Mouse (Mus musculus): Measurements from ENCODE around the gene Cd4. TPM values are rescaled to one million over a fixed set of nuclear protein-coding genes. Genes with fewer than 3 reads are reported as not detected.
"Not testable (repeated sequence)": the region's sequence is repeated elsewhere in the genome, so short reads cannot be mapped to it uniquely, and the experiment has no call there.

Gene Cd4
- polyA plus RNA-seq, 1 experiment from 2014 or later = 0.26 TPM

DNA sequence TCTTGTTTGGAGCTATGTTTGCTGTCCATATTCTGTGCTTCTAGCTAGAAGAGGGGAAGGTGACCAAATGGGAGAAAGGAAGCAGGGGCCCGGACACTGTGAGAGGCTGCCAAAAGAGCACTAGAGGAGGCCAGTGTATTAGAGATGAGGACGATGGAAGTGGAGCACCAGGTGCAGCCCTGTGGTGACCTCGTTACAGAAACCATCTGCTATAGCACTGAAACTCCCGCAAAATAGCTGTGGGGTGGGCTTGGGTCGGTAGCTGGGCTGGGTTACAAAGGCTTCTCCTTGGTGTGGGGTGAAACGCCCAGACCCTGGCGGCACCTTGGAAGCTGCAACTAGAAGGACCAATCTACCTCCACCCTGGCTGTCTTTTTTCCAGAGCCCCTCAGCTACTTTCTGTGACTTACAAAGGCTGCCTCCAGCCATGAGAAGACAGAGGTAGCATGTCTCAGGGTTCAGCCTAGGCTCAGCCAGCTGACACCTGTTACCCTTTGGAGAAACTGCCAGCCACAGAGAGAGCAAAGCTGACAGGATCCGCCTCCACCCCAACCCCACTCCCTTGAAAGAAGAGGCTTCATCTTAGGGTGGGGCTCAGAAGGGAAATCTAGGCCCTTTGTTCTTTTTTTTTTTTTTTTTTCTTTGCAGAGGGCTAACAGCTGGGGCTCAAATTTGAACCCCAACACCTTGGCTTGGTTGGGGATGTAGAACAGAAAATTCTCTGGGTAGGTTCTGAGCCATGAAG, 12.2 kb upstream of the Cd4 start:
- no peak overlapping the region for H3K4me2 ChIP-seq
- H3K4me1 ChIP-seq = peaks cover 13% of the 10 kb centered on the region
- H3K9me3 ChIP-seq (replicated peaks) = no peaks in the 10 kb centered on the region
- no peaks in the 10 kb centered on the region for H3K27me3 ChIP-seq
- no peak for ATAC-seq (replicated peaks; ENCODE audit: low FRiP score)
- no peak overlapping the region for H3K4me3 ChIP-seq (replicated peaks)
- no peaks in the 10 kb centered on the region for H3K36me3 ChIP-seq
- no peak overlapping the region for H3K27ac ChIP-seq
- WGBS = 55% methylated on average over 8 of the region's 8 CpGs
- H3K9ac ChIP-seq = no peak overlapping the region

DNA sequence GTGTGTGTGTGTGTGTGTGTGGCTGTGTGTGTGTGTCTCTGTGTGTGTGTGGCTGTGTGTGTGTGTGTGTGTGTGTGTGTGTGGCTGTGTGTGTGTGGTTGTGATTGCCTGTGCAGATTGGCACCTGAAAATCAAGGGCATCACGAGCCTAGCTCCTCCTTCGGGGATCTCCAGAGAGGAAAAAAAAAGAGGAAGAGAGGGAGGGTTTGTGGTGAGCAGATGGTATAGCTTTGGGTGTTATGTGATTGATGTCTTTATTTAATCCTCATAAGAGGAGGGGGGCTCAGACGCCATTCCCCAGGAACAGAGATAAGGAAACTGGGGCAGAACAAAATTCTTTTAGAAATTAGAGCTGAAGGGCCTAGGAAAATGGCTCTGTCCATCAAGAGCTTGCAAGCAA, 10.3 kb upstream of the Cd4 start:
- Histone ChIP-seq H3K9me3 (replicated peaks) (no peaks in the 10 kb centered on the region), H3K4me3 (replicated peaks) (no peak overlapping the region), H3K27me3 (no peaks in the 10 kb centered on the region), H3K4me1 (no peaks in the 10 kb centered on the region), H3K36me3 (no peaks in the 10 kb centered on the region), H3K4me2 (no peak overlapping the region), H3K9ac (no peak overlapping the region), H3K27ac (no peak overlapping the region)
- ATAC-seq (replicated peaks; ENCODE audit: low FRiP score) = no peak
- 52% methylated on average over 3 of the region's 3 CpGs for WGBS

GRCm38 (mm10) chr6:124894113-124894512, 6.1 kb upstream of the Cd4 start:
- 70% methylated on average over 2 of the region's 2 CpGs for WGBS
- H3K36me3 ChIP-seq; H3K4me3 ChIP-seq (replicated peaks); H3K27me3 ChIP-seq; H3K9me3 ChIP-seq (replicated peaks); H3K27ac ChIP-seq; H3K4me1 ChIP-seq; H3K9ac ChIP-seq; H3K4me2 ChIP-seq; ATAC-seq (replicated peaks; ENCODE audit: low FRiP score): not testable (repeated sequence)

GRCm38 (mm10) chr6:124890997-124891396, 3.0 kb upstream of the Cd4 start:
- ATAC-seq (replicated peaks; ENCODE audit: low FRiP score) = no peak
- 55% methylated on average over 6 of the region's 6 CpGs for WGBS
- Histone ChIP-seq H3K4me2 (no peak overlapping the region), H3K4me1 (no peaks in the 10 kb centered on the region), H3K36me3 (no peaks in the 10 kb centered on the region), H3K9me3 (replicated peaks) (no peaks in the 10 kb centered on the region), H3K9ac (no peak overlapping the region), H3K4me3 (replicated peaks) (no peak overlapping the region), H3K27me3 (no peaks in the 10 kb centered on the region), H3K27ac (no peak overlapping the region)

- Histone ChIP-seq H3K36me3 (no peaks in the 10 kb centered on the region), H3K4me1 (no peaks in the 10 kb centered on the region), H3K4me3 (replicated peaks) (no peak overlapping the region), H3K9me3 (replicated peaks) (no peaks in the 10 kb centered on the region), H3K4me2 (no peak overlapping the region), H3K27me3 (no peaks in the 10 kb centered on the region), H3K27ac (no peak overlapping the region), H3K9ac (no peak overlapping the region)
- WGBS = 86% methylated on average over 6 of the region's 6 CpGs
- no peak for ATAC-seq (replicated peaks; ENCODE audit: low FRiP score)
Measured at GRCm38 (mm10) chr6:124888555-124889125, 619 bp upstream of the Cd4 start.

DNA sequence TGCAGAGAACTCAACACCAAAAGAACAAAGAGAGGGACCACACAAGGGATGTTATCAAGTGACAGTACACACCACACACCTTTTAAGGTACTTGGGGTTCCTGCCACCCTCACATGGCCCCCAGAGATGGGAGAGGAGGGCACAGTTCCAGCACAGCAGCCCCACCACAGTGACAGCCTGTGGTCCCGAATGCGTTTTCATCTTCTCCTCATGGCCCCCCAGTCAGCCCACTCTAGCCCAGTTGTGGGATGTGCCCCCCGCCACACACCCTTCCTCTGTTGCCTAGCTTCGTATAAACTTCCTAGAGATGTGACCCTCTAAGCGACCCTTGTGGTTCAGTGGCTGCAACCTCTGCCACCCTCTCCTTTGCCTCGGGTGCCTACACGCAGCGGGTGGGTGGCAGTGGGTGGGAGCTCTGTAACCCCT, 2.1 kb downstream of the Cd4 start:
- WGBS = 90% methylated on average over 8 of the region's 8 CpGs
- Histone ChIP-seq H3K27me3 (no peaks in the 10 kb centered on the region), H3K9me3 (replicated peaks) (no peaks in the 10 kb centered on the region), H3K36me3 (no peaks in the 10 kb centered on the region), H3K27ac (no peak overlapping the region), H3K9ac (no peak overlapping the region), H3K4me3 (replicated peaks) (no peak overlapping the region), H3K4me1 (no peaks in the 10 kb centered on the region), H3K4me2 (no peak overlapping the region)
- ATAC-seq (replicated peaks; ENCODE audit: low FRiP score) = no peak

DNA sequence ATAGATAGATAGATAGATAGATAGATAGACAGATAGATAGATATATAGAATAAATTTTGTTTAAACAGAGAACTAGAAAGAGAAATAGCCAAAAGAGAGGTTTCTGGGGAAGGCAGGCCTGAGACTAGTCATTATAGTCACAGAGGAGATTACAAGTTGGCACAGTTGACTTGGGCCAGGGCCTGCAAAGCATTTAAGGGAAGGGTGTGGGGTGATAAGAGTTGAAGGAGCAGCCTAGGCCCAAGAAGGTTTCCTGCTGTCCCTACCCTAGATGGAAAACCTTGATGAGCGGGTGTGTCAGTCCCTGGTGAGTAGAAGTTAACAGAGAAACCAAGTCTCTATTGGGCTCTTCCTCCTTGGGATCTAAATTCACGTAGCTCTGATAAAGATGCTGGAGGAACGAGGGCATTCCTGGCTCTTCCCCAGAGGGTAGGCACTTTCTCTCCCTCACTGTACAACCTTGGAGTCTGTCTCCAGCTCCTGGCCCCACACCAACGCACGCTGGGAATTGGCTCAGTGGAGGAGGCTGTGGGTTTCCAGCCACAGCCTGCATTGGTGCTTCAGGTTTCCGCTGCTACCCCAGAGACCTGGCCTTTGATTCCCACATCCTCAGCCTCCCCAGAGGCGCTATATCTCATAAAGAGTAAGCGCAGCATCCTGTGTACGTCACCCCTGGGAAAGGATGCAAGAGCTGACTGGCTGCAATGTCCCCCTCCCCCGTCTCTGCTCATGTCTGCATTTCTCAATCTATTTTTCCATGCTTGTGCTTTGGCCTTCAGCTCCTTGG, 3.1 kb downstream of the Cd4 start:
- Histone ChIP-seq H3K4me3 (replicated peaks) (no peak overlapping the region), H3K27me3 (no peaks in the 10 kb centered on the region), H3K4me2 (no peak overlapping the region), H3K9ac (no peak overlapping the region), H3K9me3 (replicated peaks) (no peaks in the 10 kb centered on the region), H3K4me1 (no peaks in the 10 kb centered on the region), H3K36me3 (no peaks in the 10 kb centered on the region), H3K27ac (no peak overlapping the region)
- ATAC-seq (replicated peaks; ENCODE audit: low FRiP score) = no peak
- WGBS = 61% methylated on average over 10 of the region's 10 CpGs

DNA sequence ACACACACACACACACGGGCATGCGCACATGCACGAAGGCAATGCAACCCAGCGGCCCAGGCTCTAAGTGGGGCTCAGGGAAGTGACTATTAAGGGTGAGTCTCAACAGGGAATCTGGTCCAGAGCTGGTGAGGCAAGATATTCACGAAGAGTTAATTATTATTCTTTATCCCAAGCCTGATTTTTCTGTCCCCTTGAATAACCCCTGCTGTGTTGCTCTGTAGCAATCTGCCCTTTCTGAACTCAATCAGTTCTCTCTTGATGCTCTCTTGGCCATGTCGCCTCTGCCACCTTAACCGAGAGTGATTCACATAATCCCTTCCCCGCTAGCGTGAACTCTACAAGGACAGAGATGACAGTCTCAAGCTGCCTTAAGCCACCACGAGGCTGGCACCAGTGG, 4.7 kb downstream of the Cd4 start:
- H3K27me3 ChIP-seq = no peaks in the 10 kb centered on the region
- no peaks in the 10 kb centered on the region for H3K36me3 ChIP-seq
- 81% methylated on average over 10 of the region's 10 CpGs for whole genome bisulfite sequencing
- no peak overlapping the region for H3K4me2 ChIP-seq
- H3K4me3 ChIP-seq (replicated peaks) = no peak overlapping the region
- no peak overlapping the region for H3K9ac ChIP-seq
- H3K27ac ChIP-seq = no peak overlapping the region
- no peaks in the 10 kb centered on the region for H3K4me1 ChIP-seq
- H3K9me3 ChIP-seq (replicated peaks) = no peaks in the 10 kb centered on the region
- ATAC-seq (replicated peaks; ENCODE audit: low FRiP score) = no peak

DNA sequence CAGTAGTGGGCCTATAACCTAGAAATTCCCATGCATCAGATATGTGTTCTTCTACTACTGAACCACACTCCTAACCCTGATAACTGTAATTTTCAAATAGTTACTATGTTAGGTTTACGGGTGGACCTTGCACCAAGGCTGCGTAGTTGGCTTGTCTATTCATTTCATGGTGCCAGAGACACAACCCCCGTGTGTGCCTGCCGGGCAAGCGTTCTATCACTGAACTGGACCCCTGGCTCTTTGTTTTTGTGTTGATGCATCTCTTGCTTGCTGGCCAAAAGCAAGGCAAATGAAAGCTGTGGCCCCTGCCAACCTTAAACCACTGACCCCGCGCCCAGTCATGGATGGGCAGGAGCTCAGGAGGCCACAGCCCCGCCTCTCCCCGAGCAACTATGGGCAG, 6.2 kb downstream of the Cd4 start:
- Histone ChIP-seq H3K4me2 (no peak overlapping the region), H3K9me3 (replicated peaks) (no peaks in the 10 kb centered on the region), H3K9ac (no peak overlapping the region), H3K27me3 (no peaks in the 10 kb centered on the region), H3K27ac (no peak overlapping the region), H3K4me1 (no peaks in the 10 kb centered on the region), H3K36me3 (no peaks in the 10 kb centered on the region), H3K4me3 (replicated peaks) (no peak overlapping the region)
- 92% methylated on average over 9 of the region's 9 CpGs for WGBS
- ATAC-seq (replicated peaks; ENCODE audit: low FRiP score) = no peak

DNA sequence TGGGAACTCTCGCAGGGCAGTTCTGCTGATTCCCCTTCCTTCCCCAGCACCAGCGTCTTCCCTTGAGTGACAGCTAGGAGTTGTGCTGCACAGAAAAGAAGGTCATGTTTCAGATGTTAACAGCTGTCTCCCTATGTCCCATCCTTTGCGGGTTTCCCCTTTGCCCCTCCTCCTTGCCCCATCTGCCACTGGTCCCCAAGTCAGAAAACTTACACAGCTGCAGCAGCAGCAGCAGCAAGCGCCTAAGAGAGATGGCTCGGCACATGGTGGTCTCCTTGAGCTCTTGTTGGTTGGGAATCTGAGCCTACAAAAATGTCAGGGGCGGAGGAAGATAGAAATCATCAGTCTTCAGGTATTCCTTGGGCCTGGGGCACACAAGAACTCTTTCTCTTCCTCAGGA, 8.6 kb downstream of the Cd4 start:
- ATAC-seq (replicated peaks; ENCODE audit: low FRiP score) = no peak
- 44% methylated on average over 6 of the region's 6 CpGs for WGBS

DNA sequence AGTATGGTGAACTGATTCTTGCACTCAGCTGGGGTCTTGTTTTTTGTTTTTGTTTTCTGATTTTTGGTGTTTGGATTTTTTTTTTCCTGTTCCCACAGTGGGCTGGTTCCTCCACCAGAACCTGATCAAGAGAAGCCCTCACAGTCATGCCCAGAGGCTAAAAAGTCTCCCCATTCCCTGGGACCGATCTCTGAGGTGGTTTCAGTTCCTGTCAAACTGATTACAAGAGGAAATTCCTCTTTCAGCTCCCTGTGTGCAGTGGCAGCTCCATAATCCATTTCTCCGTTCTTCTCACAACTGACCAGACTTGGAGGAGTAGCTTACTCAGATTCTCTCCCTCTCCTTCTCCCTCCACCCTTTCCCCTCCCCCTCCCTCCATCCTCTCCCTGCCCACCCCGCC, 13.7 kb downstream of the Cd4 start:
- H3K4me2 ChIP-seq = no peak overlapping the region
- H3K27ac ChIP-seq = no peak overlapping the region
- no peak overlapping the region for H3K4me3 ChIP-seq (replicated peaks)
- no peaks in the 10 kb centered on the region for H3K27me3 ChIP-seq
- H3K9me3 ChIP-seq (replicated peaks) = no peaks in the 10 kb centered on the region
- no peaks in the 10 kb centered on the region for H3K4me1 ChIP-seq
- WGBS = 25% methylated on average over 3 of the region's 3 CpGs
- H3K9ac ChIP-seq = no peak overlapping the region
- H3K36me3 ChIP-seq = no peaks in the 10 kb centered on the region
- no peak for ATAC-seq (replicated peaks; ENCODE audit: low FRiP score)

More for the DNA sequence above, 8.6 kb downstream of the Cd4 start:
- no peak overlapping the region for H3K4me2 ChIP-seq
- no peak overlapping the region for H3K4me3 ChIP-seq (replicated peaks)
- H3K9ac ChIP-seq = no peak overlapping the region
- no peak overlapping the region for H3K27ac ChIP-seq
- H3K27me3 ChIP-seq = no peaks in the 10 kb centered on the region
- H3K9me3 ChIP-seq (replicated peaks) = no peaks in the 10 kb centered on the region
- H3K4me1 ChIP-seq = no peaks in the 10 kb centered on the region
- H3K36me3 ChIP-seq = no peaks in the 10 kb centered on the region

DNA sequence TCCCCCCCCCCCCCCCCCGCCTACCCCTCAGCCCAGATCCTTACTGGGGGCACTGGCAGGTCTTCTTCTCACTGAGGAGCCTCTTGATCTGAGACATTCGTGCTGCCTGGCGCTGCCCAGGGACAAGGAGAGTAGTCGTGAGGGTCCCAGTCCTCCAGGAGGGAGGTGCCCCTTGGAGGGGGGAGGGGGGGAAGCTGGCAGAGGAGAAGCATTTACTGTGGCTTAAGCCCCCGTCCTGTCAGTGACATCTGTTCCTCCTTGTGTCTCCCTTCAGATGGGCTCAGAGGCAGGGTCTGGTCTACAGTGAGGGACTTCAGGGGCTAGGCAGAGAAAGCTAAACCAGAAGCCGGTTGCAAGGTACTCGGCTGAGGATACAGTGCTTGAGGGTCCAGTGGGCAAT, 21.5 kb downstream of the Cd4 start:
- H3K27ac ChIP-seq = no peak overlapping the region
- H3K4me2 ChIP-seq = no peak overlapping the region
- peaks cover 28% of the 10 kb centered on the region for H3K4me1 ChIP-seq
- peaks cover 18% of the 10 kb centered on the region for H3K27me3 ChIP-seq
- 57% methylated on average over 6 of the region's 7 CpGs for WGBS
- no peaks in the 10 kb centered on the region for H3K9me3 ChIP-seq (replicated peaks)
- H3K36me3 ChIP-seq = no peaks in the 10 kb centered on the region
- no peak overlapping the region for H3K4me3 ChIP-seq (replicated peaks)
- ATAC-seq (replicated peaks; ENCODE audit: low FRiP score) = no peak
- H3K9ac ChIP-seq = no peak overlapping the region
